Mouse (Mus musculus) testis, adult 2 months (tissue): ENCODE results near the gene Hnf1b.

Source experiments
- CTCF ChIP-seq: fragments of 200-500 bp; IDR thresholded peaks from 2 replicates; pipeline ENCODE4 v1.5.1; 2012; ENCODE audit warnings: low read depth, mild to moderate bottlenecking, inconsistent platforms, low read length, moderate library complexity; ENCODE audit not compliant: control insufficient read depth, insufficient read depth, insufficient replicate concordance
- POLR2A ChIP-seq: fragments of 200-500 bp; IDR thresholded peaks from 2 replicates; pipeline ENCODE4 v1.6.1; 2012; ENCODE audit warnings: low read depth, mild to moderate bottlenecking, inconsistent platforms, low read length, moderate library complexity; ENCODE audit not compliant: control insufficient read depth

GRCm38 (mm10) chr11:83818591-83819127 lies 31.2 kb upstream of the Hnf1b start:
- TF ChIP-seq POLR2A, result no peak
- TF ChIP-seq CTCF, result no peak
